Mouse (Mus musculus) embryo, embryonic 11.5 days (tissue): Measurements from ENCODE around the gene Amigo1.
A peak's percentile ranks its signal among the peaks of the same experiment; 100 is the strongest.

Experiments
- DNase-seq: peaks from one replicate; pipeline ENCODE4 v3.0.0-alpha.2; 2012; ENCODE audit warnings: low read depth, low spot score

The Amigo1 gene

DNA sequence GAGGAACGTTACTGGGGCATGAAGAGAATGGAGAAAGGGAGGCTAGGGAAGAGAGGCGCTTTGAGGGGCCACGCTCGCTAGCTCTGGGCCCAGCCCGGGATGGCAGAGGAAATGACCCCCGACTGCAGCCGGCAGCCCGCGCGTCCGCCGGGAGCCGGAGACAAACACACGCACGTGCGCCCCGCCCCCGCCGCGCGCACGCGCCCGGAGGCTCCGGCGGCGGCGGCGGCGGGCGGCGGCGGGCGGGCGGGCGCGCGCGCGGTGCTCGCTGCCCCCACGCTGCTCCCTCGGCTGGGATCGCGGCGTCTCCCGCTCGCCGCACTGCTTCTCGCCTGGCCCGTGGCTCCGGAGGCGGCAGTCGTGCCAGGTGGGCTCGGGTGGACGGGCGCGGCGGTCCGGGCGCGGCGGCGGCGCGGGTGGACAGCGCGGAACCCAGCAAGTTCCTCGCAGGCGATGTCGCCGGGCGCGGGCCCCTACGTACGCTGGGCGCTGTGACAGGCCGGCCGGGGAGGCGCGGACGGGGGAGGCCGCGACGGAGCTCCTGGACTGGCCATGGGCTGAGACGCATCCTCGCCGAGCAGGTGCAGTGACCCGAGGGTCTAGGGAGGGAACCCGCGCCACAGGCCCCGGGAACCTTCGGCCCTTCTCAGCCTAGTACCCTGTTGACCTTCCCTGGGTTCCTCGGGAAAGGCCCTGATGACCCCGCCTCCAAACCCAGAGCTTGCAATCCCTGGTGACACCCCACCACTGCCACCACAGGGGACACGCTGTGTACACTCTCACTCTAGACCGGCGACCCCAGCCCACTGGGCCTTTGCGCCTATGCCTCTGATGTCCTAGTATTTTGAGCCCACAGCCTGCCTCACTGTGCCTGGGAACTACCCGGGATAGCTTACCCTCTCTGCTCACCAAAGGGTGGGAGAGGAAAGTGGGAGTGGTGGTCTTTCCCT, at the start of gene Amigo1:
Amigo1 (plus strand) TSS at position 238 of the 950 bp plus-strand sequence.
- no peak for DNase-seq

DNA sequence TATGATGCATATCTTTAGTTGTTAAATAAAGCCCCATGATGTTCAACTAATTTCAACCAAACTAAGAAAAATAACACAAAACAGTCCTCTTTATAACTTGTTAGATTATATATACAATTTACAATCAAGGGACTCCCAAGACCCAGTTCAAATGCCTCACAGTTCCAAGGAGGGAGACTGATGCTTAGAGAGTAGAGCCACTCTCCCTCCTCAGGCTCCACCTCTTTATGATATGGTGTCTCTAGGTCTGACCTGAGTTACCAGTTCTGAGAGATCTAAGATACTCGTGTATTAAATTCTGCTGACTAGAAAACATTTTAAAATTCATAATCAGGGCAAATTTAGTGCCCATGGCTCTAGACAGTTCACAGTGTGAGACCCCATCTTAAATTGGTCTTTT, 47.0 kb upstream of the Amigo1 start:
- no peak for DNase-seq

DNA sequence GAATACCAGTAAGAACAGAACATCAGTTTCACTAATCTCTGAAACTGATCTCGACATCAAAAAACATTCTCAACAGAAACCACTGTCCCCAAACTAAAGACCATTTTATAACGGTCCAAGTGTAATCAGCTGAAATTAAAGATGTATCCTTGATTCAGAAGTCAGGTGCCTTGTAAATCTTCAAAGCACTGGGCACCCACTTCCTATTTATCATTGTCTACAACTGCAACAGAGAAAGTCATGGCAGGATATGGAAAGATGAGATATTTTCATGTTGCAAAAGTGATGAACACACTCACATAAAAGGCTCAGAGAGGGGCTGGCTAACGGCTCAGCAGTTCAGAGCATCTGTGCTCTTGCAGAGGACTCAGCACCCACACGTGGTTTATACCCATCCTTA, 45.3 kb upstream of the Amigo1 start:
- DNase-seq: no peak

DNA sequence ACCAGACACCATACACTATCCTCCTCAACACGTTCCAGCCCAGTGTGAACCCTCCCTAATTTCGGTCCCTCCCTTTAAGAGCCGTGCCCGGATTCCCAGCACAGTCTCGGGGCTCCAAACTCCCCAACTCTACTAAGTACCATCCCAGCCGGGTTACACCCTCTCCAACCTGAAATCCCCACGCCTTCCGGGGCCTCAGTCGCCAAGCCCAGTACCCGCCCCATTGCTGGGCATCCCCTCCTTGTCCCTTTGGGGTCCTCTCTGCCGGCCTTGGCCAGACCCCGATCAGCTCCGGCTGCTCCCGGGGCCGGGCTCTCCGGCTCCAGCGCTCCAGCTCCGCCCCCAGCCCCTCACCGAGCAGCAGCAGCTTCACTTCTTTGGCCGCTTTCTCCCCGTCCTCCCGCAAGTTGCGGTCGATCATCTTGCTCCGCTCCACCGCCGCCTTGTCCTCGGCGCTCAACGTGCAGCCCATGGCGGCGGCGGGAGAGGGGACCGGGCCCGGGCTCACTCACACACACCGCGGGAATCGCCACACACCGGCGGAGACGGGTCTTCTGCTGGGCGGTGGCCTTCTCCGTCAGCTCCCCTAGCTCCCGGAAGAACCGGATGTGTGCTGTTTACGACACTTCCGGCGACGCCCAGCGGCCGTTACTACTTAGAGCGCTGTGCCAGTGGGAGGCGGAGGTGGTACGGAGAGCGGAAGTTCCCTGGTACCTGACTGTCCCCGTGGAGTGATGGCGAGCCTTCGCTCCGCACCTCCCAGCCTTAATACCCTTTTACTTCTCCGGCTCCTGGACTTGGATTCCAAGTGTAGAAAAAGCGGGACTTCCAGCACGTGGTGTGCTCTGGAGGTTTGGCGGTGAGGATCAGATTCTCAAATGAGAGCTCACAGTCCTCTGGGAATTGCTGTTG, 40.3 kb upstream of the Amigo1 start, which contains the start of gene Gnai3:
Gnai3 (minus strand) TSS at position 613 of the 912 bp plus-strand sequence.
- DNase-seq: peak; percentile 83

DNA sequence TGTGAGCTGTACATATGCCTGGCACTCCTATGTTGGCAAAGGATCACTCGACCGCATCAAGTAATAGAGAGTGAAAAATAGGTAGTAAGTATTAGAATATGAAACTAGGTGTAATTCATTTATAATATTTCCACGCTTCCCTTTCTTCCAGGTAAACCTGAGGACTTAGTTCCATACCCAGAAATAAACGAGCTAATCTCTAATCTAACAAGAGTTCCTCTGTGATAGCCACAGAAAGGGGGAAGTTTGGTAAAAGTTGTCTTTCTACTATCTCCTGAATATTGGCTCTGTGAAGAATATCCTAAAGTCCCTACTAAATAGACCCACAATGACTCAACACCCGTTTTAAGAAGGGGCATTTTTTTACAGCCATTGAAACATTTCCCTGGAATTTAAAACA, 39.5 kb upstream of the Amigo1 start:
- no peak for DNase-seq

DNA sequence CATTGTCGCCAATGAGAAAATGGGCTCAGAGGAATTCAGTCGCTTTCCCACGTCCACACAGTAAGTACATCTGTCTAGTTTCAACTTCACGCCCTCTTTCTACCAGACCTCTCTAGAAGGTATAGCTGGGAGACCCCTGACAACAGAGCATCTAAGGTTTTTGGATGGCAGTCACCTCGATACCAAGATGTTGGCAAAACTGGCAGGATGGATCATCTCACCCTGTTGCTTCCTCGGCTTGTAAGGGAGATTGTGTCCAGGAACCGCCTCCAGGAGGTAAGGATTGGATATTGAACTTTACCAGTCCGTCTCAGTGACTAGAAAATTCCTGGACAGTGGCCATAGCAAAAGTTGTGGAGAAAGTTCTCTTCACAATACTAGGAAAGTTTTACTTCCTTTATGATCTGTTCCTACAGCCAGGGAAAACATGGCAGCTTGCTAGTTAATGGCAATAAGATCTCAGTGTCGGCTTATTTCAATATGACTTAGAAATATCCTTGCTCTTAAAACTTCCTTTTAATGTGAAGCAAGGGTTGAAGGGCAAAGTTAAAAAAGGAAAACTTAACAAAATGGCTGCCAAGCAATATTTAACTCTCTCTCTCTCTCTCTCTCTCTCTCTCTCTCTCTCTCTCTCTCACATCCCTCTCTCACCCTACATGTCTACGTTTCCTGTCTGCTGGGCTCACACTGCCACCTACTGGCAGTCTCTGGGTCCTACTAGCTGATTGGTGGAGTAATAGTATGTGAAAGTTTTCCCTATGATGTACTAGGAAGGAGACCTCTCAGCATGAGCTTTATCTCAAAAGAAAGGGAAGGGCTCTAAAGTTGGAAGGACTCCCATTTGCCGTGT, 38.5 kb upstream of the Amigo1 start:
- DNase-seq: peak; percentile 87

DNA sequence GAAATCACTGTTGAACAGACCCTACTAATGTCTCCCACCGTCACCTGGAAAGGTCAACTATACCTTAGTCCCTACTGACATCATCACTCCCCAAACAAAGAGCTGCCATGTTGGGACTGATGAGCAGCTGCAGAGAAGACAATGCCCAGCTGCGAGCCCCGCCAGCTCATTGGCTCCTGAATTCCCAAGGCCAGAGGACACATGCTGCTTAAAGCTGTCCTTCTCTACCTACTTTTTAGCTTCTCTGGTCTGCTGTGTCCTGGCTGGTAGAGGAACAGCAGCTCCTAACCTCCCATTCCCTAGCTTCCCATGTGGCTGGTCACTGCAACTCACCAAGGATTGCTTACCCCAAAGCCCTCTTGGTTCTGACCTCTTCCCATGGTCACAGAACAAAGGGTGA, 33.8 kb upstream of the Amigo1 start:
- DNase-seq: no peak

DNA sequence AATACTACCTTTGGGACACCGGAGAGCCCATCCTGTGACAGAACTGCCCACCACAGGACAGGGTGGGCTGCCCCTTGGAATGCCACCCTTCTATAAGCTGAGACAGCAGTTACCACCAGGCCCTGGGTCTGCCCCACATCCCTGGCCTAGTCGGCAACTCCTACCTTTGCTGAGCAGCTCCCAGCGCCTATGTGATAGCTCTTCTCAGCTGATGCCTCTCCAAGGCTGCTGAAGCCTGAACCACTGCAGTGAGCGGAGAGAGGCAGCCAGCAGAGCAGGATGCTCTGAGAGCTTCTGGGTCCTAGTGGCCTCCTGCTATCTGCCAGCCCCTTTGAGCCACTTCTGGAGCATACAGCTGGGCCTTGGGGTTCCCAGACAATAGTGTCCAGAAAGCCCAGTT, 31.5 kb upstream of the Amigo1 start, which contains the start of gene Gpr61:
Gpr61 (minus strand) TSS at position 227 of the 400 bp plus-strand sequence.
- no peak for DNase-seq

DNA sequence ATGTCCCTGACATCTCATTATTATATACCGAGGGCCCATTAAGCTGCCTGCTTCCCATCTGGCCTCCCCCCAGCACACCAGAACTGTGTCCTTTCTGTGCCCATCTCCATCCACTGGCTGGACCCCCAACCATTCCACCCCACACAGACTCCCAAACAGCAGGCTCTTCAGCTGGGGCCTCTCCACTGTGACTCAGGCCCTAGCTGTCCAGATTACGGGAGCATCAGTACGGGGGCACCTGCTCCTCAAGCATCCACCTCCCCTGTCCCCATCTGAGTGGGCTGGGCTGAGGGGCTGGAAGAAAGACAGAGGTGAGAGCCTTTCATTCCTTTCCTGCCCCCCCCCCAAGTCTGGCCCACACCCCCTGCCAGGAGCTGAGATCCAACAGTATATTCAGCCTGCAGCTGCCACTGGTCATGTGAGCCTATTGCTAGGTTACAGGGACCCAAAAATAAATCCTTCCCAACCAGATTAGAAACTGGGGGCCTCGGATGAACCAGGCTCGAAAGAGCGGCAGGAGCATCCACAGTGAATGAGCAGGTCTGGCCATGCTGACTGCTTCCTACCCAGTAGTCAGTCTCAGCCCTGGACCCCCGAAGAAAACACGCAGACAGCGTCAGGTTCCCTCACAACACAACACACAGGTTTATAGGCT, 27.6 kb upstream of the Amigo1 start:
- DNase-seq: no peak

DNA sequence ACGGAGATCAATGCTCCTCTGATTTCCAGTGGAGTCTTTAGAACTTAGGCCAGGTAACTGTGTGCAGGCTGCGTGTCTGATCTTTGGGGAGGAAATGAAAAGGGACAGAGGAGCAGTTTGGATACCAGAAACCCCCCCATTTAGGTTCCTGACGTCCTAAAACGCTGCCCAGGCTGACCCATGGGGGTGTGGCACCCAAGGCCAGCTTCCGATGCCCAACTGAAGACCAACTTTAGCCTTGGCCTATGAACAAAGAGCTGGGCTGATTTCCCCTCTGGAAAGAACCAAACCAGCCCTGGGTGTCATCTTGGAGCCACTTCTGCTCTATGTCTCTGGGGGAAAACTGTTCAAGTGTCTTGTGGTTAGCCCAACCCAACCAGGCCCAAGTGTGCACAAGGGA, 22.0 kb upstream of the Amigo1 start:
- no peak for DNase-seq

DNA sequence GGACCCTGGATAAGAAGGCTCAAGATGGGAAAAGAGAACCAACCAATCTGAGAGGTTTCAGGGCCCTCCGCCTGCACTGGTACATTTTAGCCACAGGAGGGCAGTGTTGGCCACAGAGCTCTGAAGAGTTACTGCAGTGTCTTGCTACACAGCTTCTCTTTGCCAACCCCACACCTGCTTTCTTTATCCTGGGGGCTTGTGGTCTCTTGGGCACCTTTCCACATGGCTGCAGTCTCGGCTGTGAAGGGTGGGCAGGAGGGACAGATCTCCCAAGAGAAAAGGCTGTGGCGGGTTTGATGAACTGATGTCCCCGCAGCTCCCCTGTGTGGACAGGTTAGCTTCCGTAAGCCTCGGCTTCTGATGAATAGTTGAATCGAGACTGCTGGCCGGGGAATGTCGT, 21.3 kb upstream of the Amigo1 start:
- peak; percentile 68 for DNase-seq

DNA sequence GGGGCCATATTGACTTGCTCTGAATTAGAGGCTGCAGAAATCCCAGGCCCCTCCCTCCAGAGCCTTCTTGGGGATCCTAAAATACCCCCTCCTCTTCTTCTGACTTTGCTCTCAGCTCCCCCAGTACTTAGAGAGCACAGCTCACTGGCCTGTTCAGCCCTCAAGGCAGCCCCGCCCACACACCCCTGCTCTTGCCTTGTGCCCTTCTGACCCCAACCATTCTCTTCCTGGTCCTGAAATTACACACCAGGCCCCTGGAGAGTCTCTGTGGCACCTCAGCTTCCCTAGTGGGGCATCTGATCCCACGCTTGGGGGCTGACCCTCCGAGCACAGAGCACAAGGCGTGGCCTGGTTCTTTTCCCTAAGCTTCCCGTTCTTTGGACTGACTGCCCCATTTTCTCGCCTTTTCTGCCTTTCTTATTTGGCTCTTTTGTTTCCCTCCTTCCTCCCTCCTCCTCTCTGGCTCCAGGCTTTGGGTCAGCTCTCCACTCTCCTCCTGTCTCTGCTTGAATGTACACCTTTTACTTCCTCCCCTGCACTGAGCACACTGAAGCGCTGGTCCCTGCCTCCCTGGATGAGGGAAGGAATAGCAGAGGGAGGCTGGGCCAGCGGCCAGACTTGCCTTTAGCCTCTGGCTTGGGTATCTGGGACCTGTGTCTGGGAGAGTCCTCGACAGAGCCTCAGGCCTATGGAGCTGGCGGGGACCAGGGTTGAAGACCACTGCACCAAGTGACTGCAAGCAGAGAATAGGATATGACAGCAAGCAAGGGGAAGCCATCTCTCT, 20.4 kb upstream of the Amigo1 start:
- no peak for DNase-seq

DNA sequence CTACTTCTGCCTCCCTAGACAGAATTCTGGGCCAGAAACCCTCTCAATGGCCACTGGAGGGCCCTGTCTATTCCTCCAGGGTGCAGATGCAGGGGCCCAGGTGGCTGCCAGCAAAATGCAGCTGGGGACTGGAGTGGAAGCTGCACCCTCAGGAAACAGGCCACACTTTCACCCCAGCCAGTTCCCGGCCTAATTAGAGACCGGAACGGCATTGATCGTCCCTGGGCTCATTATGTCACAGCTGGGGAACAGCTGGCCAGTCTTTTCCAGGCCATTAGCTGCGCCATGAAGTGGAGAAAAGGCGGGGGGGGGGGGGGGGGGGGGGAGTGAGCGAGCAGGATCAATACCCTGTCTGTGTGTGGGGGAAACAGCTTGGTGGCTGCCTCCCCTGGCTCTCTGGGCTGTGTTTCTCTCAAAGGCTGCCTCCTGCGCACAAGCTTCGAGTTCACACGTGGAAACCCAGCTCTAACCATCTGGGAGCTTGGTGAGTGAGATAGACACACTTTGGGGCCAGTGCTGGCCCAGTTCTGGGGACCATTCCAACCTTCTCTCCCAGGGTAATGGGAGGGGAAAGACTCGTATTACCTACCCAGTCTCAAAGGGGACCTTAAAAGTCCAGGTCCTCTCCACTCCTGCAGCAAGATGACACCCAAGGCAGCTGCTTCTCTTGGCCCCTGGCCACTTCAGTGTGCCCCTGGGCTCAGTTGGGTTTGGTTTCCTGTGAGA, 19.5 kb upstream of the Amigo1 start:
- peak; percentile 63 for DNase-seq

DNA sequence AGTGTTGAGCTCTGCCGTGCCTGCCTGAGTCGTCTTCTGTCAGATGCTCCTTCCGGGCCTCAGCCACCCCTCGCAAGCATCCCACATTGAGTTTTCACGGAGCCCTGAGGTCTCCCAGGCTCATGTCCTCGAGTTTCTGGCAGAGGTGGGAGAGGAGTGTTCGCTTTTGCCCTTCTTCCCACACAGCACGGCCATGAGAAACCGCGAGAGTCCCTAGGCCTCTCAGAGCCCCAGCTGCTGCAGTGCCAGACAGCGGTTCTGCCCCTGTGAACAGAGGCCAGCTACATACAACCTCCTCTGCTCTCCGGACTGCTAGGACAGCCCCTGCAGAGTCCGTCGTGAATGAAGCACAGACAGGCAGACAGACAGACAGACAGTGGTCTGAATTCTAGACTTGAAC, 18.6 kb upstream of the Amigo1 start:
- no peak for DNase-seq

DNA sequence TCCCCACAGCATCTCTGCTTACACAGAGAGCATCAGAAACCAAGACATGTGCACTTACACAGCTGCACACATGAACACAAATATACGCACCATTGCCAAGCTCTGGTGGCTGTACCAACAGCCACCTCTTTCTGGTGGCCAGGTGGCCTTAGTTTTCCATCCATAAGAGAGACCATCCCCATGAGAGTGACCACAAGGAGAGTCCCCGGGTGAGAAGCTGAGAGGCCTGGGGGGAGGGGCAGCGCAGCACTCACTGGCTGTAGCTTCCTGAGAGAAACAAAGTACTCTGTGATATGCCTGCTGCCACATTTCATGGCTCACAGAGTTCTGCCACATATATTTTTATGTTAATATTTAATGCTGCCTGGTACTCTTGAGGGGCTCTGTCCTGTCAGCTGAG, 16.9 kb upstream of the Amigo1 start:
- DNase-seq: no peak

DNA sequence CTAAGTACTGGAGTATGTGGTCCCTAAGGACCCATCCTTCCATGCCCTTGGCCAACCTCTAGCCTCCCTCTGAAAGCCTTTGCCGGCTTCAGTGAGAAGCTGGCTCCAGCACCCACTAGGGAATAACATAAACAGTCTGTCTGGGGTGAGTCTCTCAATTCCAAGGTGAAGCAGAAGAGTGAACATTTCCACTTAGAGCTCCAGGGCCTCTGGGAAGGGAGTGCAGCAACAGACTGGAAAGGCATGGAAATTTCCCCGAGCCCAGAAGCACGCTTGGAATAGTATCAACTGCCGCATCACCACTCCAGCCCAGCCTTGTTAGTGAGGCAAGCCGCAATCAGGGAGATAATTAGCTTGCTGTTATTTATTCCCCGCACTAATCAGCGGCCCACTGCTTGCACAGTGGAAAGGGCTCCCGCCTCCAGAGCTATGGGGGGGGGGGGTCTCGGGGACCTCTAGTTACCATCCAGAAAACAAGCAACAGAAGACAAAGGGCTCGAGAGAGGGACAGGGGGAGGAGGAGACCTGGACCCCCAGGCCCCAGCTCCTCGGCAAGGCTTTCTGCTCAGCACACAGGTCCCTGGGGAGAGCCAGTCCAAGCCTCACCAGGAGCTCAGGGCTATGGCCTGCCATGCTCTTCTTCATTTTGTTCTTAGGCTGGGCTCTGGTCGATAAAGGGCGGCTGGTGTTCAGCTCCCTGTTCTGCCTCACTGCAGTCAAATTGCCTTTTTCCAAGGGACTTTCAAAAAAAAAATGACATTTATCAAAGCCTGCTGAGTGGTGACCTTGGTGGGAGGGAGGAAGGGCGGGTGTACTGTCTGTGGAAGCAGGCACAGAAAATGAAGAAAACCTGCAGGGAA, 11.2 kb upstream of the Amigo1 start:
- no peak for DNase-seq

DNA sequence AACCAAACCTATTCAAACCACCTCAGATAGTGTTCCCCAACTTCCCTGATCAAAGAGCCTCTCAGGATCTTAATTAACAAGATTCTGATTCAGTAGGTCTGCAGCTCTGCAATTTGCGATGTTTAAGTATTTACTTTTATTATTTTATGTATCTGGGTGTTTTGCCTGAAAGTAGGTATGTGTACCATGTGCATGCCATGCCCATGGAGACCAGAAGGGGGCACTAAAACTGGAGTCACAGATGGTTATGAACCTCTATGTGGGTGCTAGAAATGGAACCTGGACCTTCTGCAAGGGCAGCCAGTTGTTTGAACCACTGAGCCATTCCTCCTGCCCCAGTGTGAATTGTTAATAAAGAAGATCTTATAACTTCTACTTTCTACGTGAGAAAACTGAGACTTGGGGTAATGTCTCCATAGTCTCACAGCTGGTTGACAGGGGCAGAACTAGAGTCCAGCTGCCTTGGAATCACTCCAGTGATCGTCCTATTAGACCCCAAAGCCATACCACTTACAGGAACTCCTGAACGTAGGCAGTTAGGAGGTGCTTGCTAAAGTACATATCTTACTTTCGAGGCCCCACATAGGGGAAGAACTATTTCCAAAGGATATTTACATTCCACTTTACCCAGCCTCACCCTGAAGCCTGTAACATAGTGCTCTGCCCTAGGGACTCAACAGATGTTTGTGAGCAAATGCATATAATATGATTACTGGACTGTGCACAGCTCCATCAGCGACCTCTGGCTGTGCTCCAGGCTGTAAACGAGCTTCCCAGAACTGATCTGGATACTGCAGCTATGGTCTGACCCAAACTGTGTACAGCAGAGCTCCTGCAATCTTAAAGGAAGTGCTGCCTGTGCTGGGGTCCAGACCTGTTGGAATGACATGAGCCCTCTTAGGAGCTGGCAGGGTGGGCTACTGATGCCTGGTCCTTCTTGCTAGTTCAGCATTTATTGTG, 7.1 kb upstream of the Amigo1 start:
- no peak for DNase-seq
